In genomic region chr11:31617236-31617635, GRCm38 (mm10) we compare ENCODE assay signal across 9 mouse cellular contexts. TPM values are rescaled to one million over a fixed set of nuclear protein-coding genes. Genes with fewer than 3 reads are reported as not detected.
A peak's percentile ranks its signal among the peaks of the same experiment; 100 is the strongest.
DNase-seq lines count a peak whose midpoint lies in the region; ATAC-seq lines count a peak whose summit lies in the region.
"Had no signal": no experiment of that assay in that cellular context is flagged by ENCODE, and none has a peak within 500 bp of the region (broad histone marks: within the 10 kb centered on the region; RNA-seq: fewer than 3 reads in every experiment).

No protein-coding gene starts in this region.

- H3K4me3 ChIP-seq in heart, embryonic 12.5 days, result no peak overlapping the region
- H3K4me3 ChIP-seq in forebrain, embryonic 10.5 days, result no peak overlapping the region
- H3K4me3 ChIP-seq: erythroblast, embryonic 14.5 days had no signal

- no peaks in the 10 kb centered on the region for H3K9me3 ChIP-seq in heart, embryonic 12.5 days (replicated peaks)
- no peaks in the 10 kb centered on the region for H3K9me3 ChIP-seq in forebrain, embryonic 10.5 days

- ATAC-seq in heart, embryonic 12.5 days (ENCODE audit: insufficient number of reproducible peaks, low FRiP score), result peak; percentile 58; the same call in 1 of the 2 replicates

- H3K36me3 ChIP-seq in heart, embryonic 12.5 days, result no peaks in the 10 kb centered on the region
- no peaks in the 10 kb centered on the region for H3K36me3 ChIP-seq in forebrain, embryonic 10.5 days (replicated peaks)

- DNase-seq in 3134 (ENCODE audit: extremely low read depth, insufficient read length, low spot score), result peak; percentile 79
- peak; percentile 74 to 94 for DNase-seq in adrenal gland, adult (ENCODE audit: inconsistent age in 2 of 2, low spot score in 1 of 2)
- DNase-seq in lung, postnatal 10 days, result peak; percentile 90
- no peak for DNase-seq in yolk sac, embryonic 10.5 days (ENCODE audit: low spot score)
- DNase-seq in forebrain, embryonic 10.5 days (ENCODE audit: extremely low spot score, low spot score), result no peak
- DNase-seq in spleen, postnatal 36 days (ENCODE audit: low spot score in 2 of 2), result no peak
- no peak for DNase-seq in left cerebral cortex, adult 11 months (ENCODE audit: low spot score)

- WGBS in heart, embryonic 12.5 days, result 48% methylated on average over 3 of the region's 3 CpGs
- 63% methylated on average over 3 of the region's 3 CpGs for WGBS in forebrain, embryonic 10.5 days

- H3K4me1 ChIP-seq in heart, embryonic 12.5 days (replicated peaks), result peaks cover 7% of the 10 kb centered on the region
- H3K4me1 ChIP-seq in forebrain, embryonic 10.5 days, result no peaks in the 10 kb centered on the region

- H3K9ac ChIP-seq in heart, embryonic 12.5 days, result no peak overlapping the region

- H3K4me2 ChIP-seq in heart, embryonic 12.5 days, result no peak overlapping the region

- H3K27me3 ChIP-seq in heart, embryonic 12.5 days (replicated peaks), result no peaks in the 10 kb centered on the region
- no peaks in the 10 kb centered on the region for H3K27me3 ChIP-seq in forebrain, embryonic 10.5 days (ENCODE audit: poor library complexity, severe bottlenecking)

- H3K27ac ChIP-seq in heart, embryonic 12.5 days (ENCODE audit: poor library complexity, severe bottlenecking), result no peak overlapping the region
- H3K27ac ChIP-seq in forebrain, embryonic 10.5 days, result no peak overlapping the region

RNA-seq across cellular contexts. Expression of gene Bod1, which starts 54.4 kb away (rescaled TPM):
- polyA plus RNA-seq in heart, embryonic 12.5 days (2016; fragmentation: Nextera tagmentation; extraction: Ambion mirVana), result 78.3 and 79.8 TPM in 2 replicates
- 120 and 124 TPM in 2 replicates for polyA plus RNA-seq in forebrain, embryonic 10.5 days (2016; fragmentation: Nextera tagmentation; extraction: Ambion mirVana)

Comparison
In these comparisons a context has a peak if more than half of its experiments do, and no peak if none do; other contexts are left out.
1. DNase-seq: peak in 3134 (single experiment), adrenal gland, adult (2 of 2) and lung, postnatal 10 days (single experiment); none in yolk sac, embryonic 10.5 days (single experiment), forebrain, embryonic 10.5 days (single experiment), spleen, postnatal 36 days (0 of 2) and left cerebral cortex, adult 11 months (single experiment).